Mouse (Mus musculus) heart, embryonic 14.5 days (tissue): ENCODE measurements at regions not wholly inside any gene's neighbourhood (a gene's known extent, or its start where the extent isn't known, plus 50 kb on each side); places are given as distances from the start of the nearest gene placed in this dataset.
"Not testable (repeated sequence)": the region's sequence is repeated elsewhere in the genome, so short reads cannot be mapped to it uniquely, and the experiment has no call there.

Source experiments
- ATAC-seq: fragments of 200-750 bp; cut with Nextera tagmentation; 2 replicates; pipeline ENCODE4 v1.8.0; 2017; ENCODE audit warnings: low read depth, moderate TSS enrichment; ENCODE audit not compliant: insufficient number of reproducible peaks, insufficient read depth, low FRiP score
- H3K27ac ChIP-seq, 2 experiments: fragments of 200-500 bp in 1 of 2; fragments of 300-500 bp in 1 of 2; sonication (generic) in 1 of 2; replicated peaks in 1 of 2; 2 replicates each; pipeline ENCODE4 v1.5.1; 2012 to 2014; ENCODE audit warnings: low read depth in 2 of 2, low read length in 2 of 2, control low read depth in 1 of 2, mild to moderate bottlenecking in 1 of 2, mixed read lengths in 1 of 2; ENCODE audit not compliant: control insufficient read depth in 1 of 2, insufficient read depth in 1 of 2
- H3K27me3 ChIP-seq: fragments of 300-500 bp; sonication (generic); 2 replicates; pipeline ENCODE4 v1.6.1; 2014; ENCODE audit warnings: mild to moderate bottlenecking, low read length, control low read depth; ENCODE audit not compliant: control insufficient read depth, insufficient read depth
- H3K36me3 ChIP-seq: fragments of 300-500 bp; sonication (generic); 2 replicates; pipeline ENCODE4 v1.6.1; 2014; ENCODE audit warnings: mild to moderate bottlenecking, control low read depth, low read length, mixed read lengths; ENCODE audit not compliant: control insufficient read depth, insufficient read depth
- H3K4me1 ChIP-seq, 2 experiments: fragments of 200-500 bp in 1 of 2; fragments of 300-500 bp in 1 of 2; sonication (generic) in 1 of 2; 2 replicates each; pipeline ENCODE4 v1.6.1; 2012 to 2014; ENCODE audit warnings: low read length in 2 of 2, control low read depth in 1 of 2, mixed read lengths in 1 of 2; ENCODE audit not compliant: control insufficient read depth in 2 of 2, insufficient read depth in 2 of 2
- H3K4me2 ChIP-seq: fragments of 300-500 bp; sonication (generic); 2 replicates; pipeline ENCODE4 v1.6.1; 2014; ENCODE audit warnings: mild to moderate bottlenecking, low read length
- H3K4me3 ChIP-seq, 2 experiments: fragments of 200-500 bp in 1 of 2; fragments of 300-500 bp in 1 of 2; sonication (generic) in 1 of 2; 2 replicates each; pipeline ENCODE4 v1.5.1; 2012 to 2014; ENCODE audit warnings: low read length in 2 of 2, mild to moderate bottlenecking in 2 of 2, control low read depth in 1 of 2, low read depth in 1 of 2, moderate library complexity in 1 of 2; ENCODE audit not compliant: control insufficient read depth in 1 of 2, insufficient read depth in 1 of 2
- H3K9ac ChIP-seq: fragments of 300-500 bp; sonication (generic); 2 replicates; pipeline ENCODE4 v1.6.1; 2014; ENCODE audit warnings: mild to moderate bottlenecking, low read length
- H3K9me3 ChIP-seq: fragments of 300-500 bp; sonication (generic); 2 replicates; pipeline ENCODE4 v1.6.1; 2016; ENCODE audit warnings: low read length, control low read depth; ENCODE audit not compliant: control insufficient read depth
- WGBS: fragments of 180-500 bp; shearing (Covaris S2); extraction: QIAGEN DNeasy Blood & Tissue Kit; methylation state at CpG from one replicate; pipeline ENCODE4 v1.1.7; 2014; 5-methylcytosine and 5-hydroxymethylcytosine counted together

DNA sequence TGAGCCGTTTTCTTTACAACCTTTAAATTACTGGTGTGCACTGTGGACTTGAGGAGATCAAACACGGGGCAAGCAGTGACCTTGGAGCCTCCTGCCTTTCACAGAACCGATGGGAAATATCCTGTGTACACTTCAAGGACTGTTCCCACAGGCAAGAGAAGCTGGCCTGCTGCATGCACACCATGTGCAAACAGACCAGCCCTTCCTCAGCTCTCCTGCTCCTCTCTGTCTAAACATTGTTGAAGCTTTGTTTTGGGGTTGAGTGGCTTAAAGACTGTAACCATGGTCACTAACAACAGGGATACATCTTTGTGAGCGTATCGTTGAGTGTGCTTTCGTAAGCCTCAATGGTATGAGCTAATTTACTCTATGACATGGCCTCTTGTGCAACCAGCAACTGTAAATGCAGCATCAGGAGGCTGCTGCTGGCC is 50.2 kb upstream of the Agps start:
- Histone ChIP-seq H3K27ac (no peak overlapping the region), H3K4me2 (no peak overlapping the region), H3K27me3 (no peaks in the 10 kb centered on the region), H3K4me3 (no peak overlapping the region), H3K4me1 (peaks cover 3 to 7% of the 10 kb centered on the region in 2 experiments; a peak in 2 of 4 replicates), H3K9ac (no peak overlapping the region), H3K9me3 (no peaks in the 10 kb centered on the region), H3K36me3 (no peaks in the 10 kb centered on the region)
- ATAC-seq = no peak
- WGBS = 68% methylated on average over 6 of the region's 6 CpGs

DNA sequence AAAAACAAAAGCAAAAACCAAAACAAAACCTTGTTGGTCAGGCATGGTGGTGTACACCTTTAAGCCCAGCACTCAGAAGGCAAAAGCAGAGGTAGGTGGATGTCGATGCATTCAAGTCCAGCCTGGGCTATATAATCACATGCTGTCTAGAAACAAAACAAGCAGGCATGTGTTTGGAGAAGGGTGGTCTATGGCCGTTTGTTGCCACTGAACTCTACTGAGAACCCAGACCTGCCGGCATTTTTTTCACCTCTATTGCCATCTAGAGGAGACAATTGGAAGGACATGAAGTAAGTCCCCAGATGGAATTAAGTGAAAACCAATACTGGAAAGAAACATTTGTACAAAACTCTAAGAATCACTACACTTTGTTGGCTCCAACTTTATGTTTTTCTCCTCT is 50.9 kb upstream of the Agps start:
- Histone ChIP-seq H3K9me3 (no peaks in the 10 kb centered on the region), H3K4me2 (no peak overlapping the region), H3K36me3 (no peaks in the 10 kb centered on the region), H3K4me3 (no peak overlapping the region), H3K27ac (no peak overlapping the region), H3K4me1 (peaks cover 7 to 12% of the 10 kb centered on the region in 2 experiments; a peak in 3 of 4 replicates), H3K9ac (no peak overlapping the region), H3K27me3 (no peaks in the 10 kb centered on the region)
- WGBS = 0% methylated on average over 3 of the region's 3 CpGs
- no peak for ATAC-seq

GRCm38 (mm10) chr2:75778628-75779027 is 53.3 kb upstream of the Agps start:
- H3K9ac ChIP-seq = not testable (repeated sequence)
- WGBS = 95% methylated on average over 3 of the region's 3 CpGs

DNA sequence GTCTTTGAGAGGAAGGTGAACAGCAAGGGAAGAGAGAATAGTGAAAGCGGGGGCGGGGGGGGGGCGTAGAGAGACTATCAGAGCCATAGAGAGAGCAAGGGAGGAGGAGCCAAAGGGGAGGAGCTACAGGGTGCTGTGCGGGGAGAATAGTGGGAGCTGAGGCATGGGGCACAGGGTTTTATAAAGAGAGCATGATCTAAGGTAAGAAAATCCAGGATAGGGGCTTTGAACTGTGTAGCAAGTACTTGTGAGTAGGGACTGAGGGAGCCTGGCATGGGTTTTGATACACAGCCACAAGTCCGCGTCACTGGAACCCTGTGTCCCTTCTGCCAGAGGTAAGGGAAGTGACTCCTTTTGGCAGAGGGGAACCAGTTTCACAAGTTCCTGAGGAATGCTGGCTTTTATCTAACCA is 54.9 kb upstream of the Agps start:
- 0 out of 4 replicates have a peak overlapping the region, but pooled peaks of 1 of the 2 experiments have one; percentile 14 for H3K27ac ChIP-seq
- H3K27me3 ChIP-seq = no peaks in the 10 kb centered on the region
- ATAC-seq = peak; percentile 68; the same call in 1 of the 2 replicates
- H3K4me1 ChIP-seq = peaks cover 18 to 21% of the 10 kb centered on the region in 2 experiments
- H3K9ac ChIP-seq = peak overlapping the region; percentile 55
- H3K4me2 ChIP-seq = peak overlapping the region; percentile 64
- no peaks in the 10 kb centered on the region for H3K36me3 ChIP-seq
- peak overlapping the region; percentile 23 to 32 for H3K4me3 ChIP-seq
- 1% methylated on average over 5 of the region's 6 CpGs for WGBS
- H3K9me3 ChIP-seq = no peaks in the 10 kb centered on the region

More at GRCm38 (mm10) chr2:75778628-75779027, 53.3 kb upstream of the Agps start:
- H3K4me3 ChIP-seq, H3K36me3 ChIP-seq, H3K27ac ChIP-seq, H3K9me3 ChIP-seq, ATAC-seq, H3K27me3 ChIP-seq, H3K4me2 ChIP-seq: not testable (repeated sequence)
- peaks cover 7 to 12% of the 10 kb centered on the region in 2 experiments; a peak in 3 of 4 replicates for H3K4me1 ChIP-seq

DNA sequence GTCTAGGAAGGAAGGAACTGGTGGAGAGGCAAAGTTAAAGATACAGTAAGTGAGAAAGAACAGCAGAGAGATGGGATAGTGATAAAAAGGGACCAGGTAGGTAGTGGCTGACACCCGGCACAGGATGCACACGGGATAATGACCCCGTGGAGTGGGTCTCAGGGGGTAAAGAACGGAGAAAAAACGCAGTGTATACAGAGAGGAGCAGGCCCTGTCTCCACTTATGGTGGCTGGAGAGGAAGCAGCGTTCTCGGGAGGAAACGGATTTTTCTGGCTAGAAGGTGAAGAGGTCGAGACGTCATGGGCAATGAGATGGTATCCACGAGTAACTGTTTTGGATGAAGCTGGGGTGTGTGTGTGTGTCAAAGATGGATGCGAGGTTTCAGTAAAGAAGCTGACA is 55.4 kb upstream of the Agps start:
- peak overlapping the region; percentile 55 for H3K9ac ChIP-seq

GRCm38 (mm10) chr2:75775217-75775616 is 56.8 kb upstream of the Agps start:
- no peak overlapping the region for H3K9ac ChIP-seq
- no peak overlapping the region for H3K4me2 ChIP-seq
- no peak for ATAC-seq
- no peaks in the 10 kb centered on the region for H3K36me3 ChIP-seq
- whole genome bisulfite sequencing = 43% methylated on average over 1 of the region's 1 CpGs
- H3K27ac ChIP-seq = no peak overlapping the region
- peaks cover 22 to 23% of the 10 kb centered on the region in 2 experiments for H3K4me1 ChIP-seq
- no peaks in the 10 kb centered on the region for H3K27me3 ChIP-seq
- no peak overlapping the region for H3K4me3 ChIP-seq
- no peaks in the 10 kb centered on the region for H3K9me3 ChIP-seq

More for the DNA sequence above, 55.4 kb upstream of the Agps start:
- ATAC-seq = no peak
- WGBS = 8% methylated on average over 12 of the region's 12 CpGs
- no peaks in the 10 kb centered on the region for H3K27me3 ChIP-seq
- H3K9me3 ChIP-seq = no peaks in the 10 kb centered on the region
- peaks cover 18 to 22% of the 10 kb centered on the region in 2 experiments for H3K4me1 ChIP-seq
- H3K27ac ChIP-seq = no peak overlapping the region
- peak overlapping the region; percentile 23 to 32; a peak in 3 of 4 replicates for H3K4me3 ChIP-seq
- peak overlapping the region; percentile 64 for H3K4me2 ChIP-seq
- no peaks in the 10 kb centered on the region for H3K36me3 ChIP-seq

DNA sequence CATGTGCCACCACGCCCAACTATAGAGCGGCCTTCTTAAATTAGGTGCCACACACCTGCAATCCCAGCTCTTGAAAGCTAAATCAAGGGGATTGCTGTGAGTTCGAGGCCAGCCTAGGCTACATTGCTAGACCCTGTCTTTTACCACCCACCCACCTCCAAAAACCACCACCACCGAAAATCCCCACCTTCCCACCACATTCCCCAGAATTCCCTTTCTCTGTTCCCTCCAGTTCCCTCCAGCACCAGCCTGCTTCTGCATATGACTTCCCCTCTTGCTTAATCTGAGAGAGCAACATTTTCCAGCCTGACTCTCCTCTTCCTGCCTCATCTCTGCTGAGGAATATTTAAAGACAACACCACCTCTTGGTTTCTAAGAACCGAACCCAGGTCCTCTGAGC is 58.5 kb upstream of the Agps start:
- H3K4me3 ChIP-seq = no peak overlapping the region
- H3K27me3 ChIP-seq = no peaks in the 10 kb centered on the region
- 84% methylated on average over 5 of the region's 5 CpGs for WGBS
- H3K4me2 ChIP-seq = no peak overlapping the region
- H3K4me1 ChIP-seq = peaks cover 23 to 24% of the 10 kb centered on the region in 2 experiments
- no peaks in the 10 kb centered on the region for H3K9me3 ChIP-seq
- H3K27ac ChIP-seq = no peak overlapping the region; a peak in 1 of 4 replicates
- no peaks in the 10 kb centered on the region for H3K36me3 ChIP-seq
- ATAC-seq = no peak
- no peak overlapping the region for H3K9ac ChIP-seq
